Mouse (Mus musculus) MEL (cell line): ENCODE results near the gene Ola1. TPM values are rescaled to one million over a fixed set of nuclear protein-coding genes. Genes with fewer than 3 reads are reported as not detected.

ENCODE experiments used
- DNase-seq: peaks from one replicate; pipeline ENCODE4 v3.0.0; 2011; ENCODE audit warnings: low read depth, low spot score
- H3K27ac ChIP-seq: 2 replicates; pipeline ENCODE4 v1.5.1; 2012; ENCODE audit warnings: low read depth, mild to moderate bottlenecking, control low read depth, low read length, moderate library complexity; ENCODE audit not compliant: control insufficient read depth
- H3K27me3 ChIP-seq, 2 experiments: fragments of 150-350 bp in 1 of 2; sonication (generic) in 1 of 2; 2 replicates each; pipeline ENCODE4 v1.6.1; 2012; ENCODE audit warnings: low read length in 2 of 2, mild to moderate bottlenecking in 2 of 2, improper control_type of control experiment in 1 of 2, moderate library complexity in 1 of 2; ENCODE audit not compliant: insufficient read depth in 2 of 2, control insufficient read depth in 1 of 2
- H3K36me3 ChIP-seq, 2 experiments: 2 replicates each; pipeline ENCODE4 v1.6.1; 2012 to 2014; ENCODE audit warnings: low read length in 2 of 2, improper control_type of control experiment in 1 of 2, inconsistent platforms in 1 of 2, mild to moderate bottlenecking in 1 of 2; ENCODE audit not compliant: insufficient read depth in 2 of 2, control insufficient read depth in 1 of 2
- H3K4me1 ChIP-seq, 2 experiments: fragments of 150-350 bp in 1 of 2; sonication (generic) in 1 of 2; 2 replicates each; pipeline ENCODE4 v1.6.1; 2012; ENCODE audit warnings: low read length in 2 of 2, improper control_type of control experiment in 1 of 2, mild to moderate bottlenecking in 1 of 2; ENCODE audit not compliant: insufficient read depth in 2 of 2, control insufficient read depth in 1 of 2
- H3K4me3 ChIP-seq, 2 experiments: fragments of 150-350 bp in 1 of 2; sonication (generic) in 1 of 2; 2 replicates each; pipeline ENCODE4 v1.5.1; 2012; ENCODE audit warnings: low read depth in 2 of 2, low read length in 2 of 2, mild to moderate bottlenecking in 2 of 2, moderate library complexity in 2 of 2, control low read depth in 1 of 2, improper control_type of control experiment in 1 of 2; ENCODE audit not compliant: control insufficient read depth in 1 of 2, insufficient read depth in 1 of 2
- H3K79me2 ChIP-seq: 2 replicates; pipeline ENCODE4 v1.6.1; 2012; ENCODE audit warnings: mild to moderate bottlenecking, low read length, moderate library complexity; ENCODE audit not compliant: control insufficient read depth, poor library complexity, insufficient read depth
- H3K9ac ChIP-seq: 2 replicates; pipeline ENCODE4 v1.6.1; 2012; ENCODE audit warnings: low read depth, mild to moderate bottlenecking, control low read depth, low read length, moderate library complexity; ENCODE audit not compliant: control insufficient read depth, poor library complexity, severe bottlenecking
- H3K9me3 ChIP-seq: fragments of 150-350 bp; sonication (generic); replicated peaks from 2 replicates; pipeline ENCODE4 v1.6.1; 2012; ENCODE audit warnings: mild to moderate bottlenecking, low read length, improper control_type of control experiment, moderate library complexity; ENCODE audit not compliant: insufficient read depth
- CTCF ChIP-seq, 3 experiments: IDR thresholded peaks in 2 of 3; conservative IDR thresholded peaks in 1 of 3; 2 replicates each; pipeline ENCODE4 v1.5.1; 2011 to 2012; ENCODE audit warnings: low read length in 3 of 3, low read depth in 2 of 3, mild to moderate bottlenecking in 2 of 3, improper control_type of control experiment in 1 of 3, inconsistent platforms in 1 of 3, mixed read lengths in 1 of 3, moderate library complexity in 1 of 3; ENCODE audit not compliant: control insufficient read depth in 1 of 3, insufficient read depth in 1 of 3, poor library complexity in 1 of 3, severe bottlenecking in 1 of 3
- E2F4 ChIP-seq: IDR thresholded peaks from 2 replicates; pipeline ENCODE4 v1.6.1; 2011; ENCODE audit warnings: low read depth, low read length, improper control_type of control experiment, borderline replicate concordance
- ELF1 ChIP-seq: IDR thresholded peaks from 2 replicates; pipeline ENCODE4 v1.6.1; 2014; ENCODE audit warnings: low read depth, mild to moderate bottlenecking, inconsistent platforms, low read length, improper control_type of control experiment, moderate library complexity
- EP300 ChIP-seq, 2 experiments: IDR thresholded peaks; 2 replicates each; pipeline ENCODE4 v1.6.1; 2011; ENCODE audit warnings: improper control_type of control experiment in 2 of 2, low read length in 2 of 2, low read depth in 1 of 2, mild to moderate bottlenecking in 1 of 2
- GABPA ChIP-seq: IDR thresholded peaks from 2 replicates; pipeline ENCODE4 v1.6.1; 2012; ENCODE audit warnings: low read depth, mild to moderate bottlenecking, inconsistent platforms, low read length, improper control_type of control experiment, moderate library complexity
- GATA1 ChIP-seq: IDR thresholded peaks from 2 replicates; pipeline ENCODE4 v1.6.1; 2011; ENCODE audit warnings: low read depth, low read length, improper control_type of control experiment
- HCFC1 ChIP-seq: IDR thresholded peaks from 2 replicates; pipeline ENCODE4 v1.6.1; 2012; ENCODE audit warnings: low read depth, mild to moderate bottlenecking, inconsistent platforms, low read length, improper control_type of control experiment, moderate library complexity
- MAX ChIP-seq: IDR thresholded peaks from 2 replicates; pipeline ENCODE4 v1.6.1; 2011; ENCODE audit warnings: low read length, improper control_type of control experiment
- MAZ ChIP-seq: IDR thresholded peaks from 2 replicates; pipeline ENCODE4 v1.6.1; 2012; ENCODE audit warnings: low read depth, mild to moderate bottlenecking, inconsistent platforms, low read length, improper control_type of control experiment
- MEF2A ChIP-seq: IDR thresholded peaks from 2 replicates; pipeline ENCODE4 v1.6.1; 2014; ENCODE audit warnings: low read depth, mild to moderate bottlenecking, inconsistent platforms, low read length, improper control_type of control experiment; ENCODE audit not compliant: poor library complexity, insufficient replicate concordance, severe bottlenecking; ENCODE audit errors: extremely low read depth
- MYB ChIP-seq: IDR thresholded peaks from 2 replicates; pipeline ENCODE4 v1.6.1; 2011; ENCODE audit warnings: mild to moderate bottlenecking, low read depth, low read length, improper control_type of control experiment
- POLR2AphosphoS2 ChIP-seq: IDR thresholded peaks from 2 replicates; pipeline ENCODE4 v1.6.1; 2011; ENCODE audit warnings: low read length, improper control_type of control experiment
- POLR2AphosphoS5 ChIP-seq: IDR thresholded peaks from 2 replicates; pipeline ENCODE4 v1.6.1; 2012; ENCODE audit warnings: low read depth, borderline replicate concordance, mild to moderate bottlenecking, inconsistent platforms, low read length, moderate library complexity, mixed read lengths
- RAD21 ChIP-seq: IDR thresholded peaks from 2 replicates; pipeline ENCODE4 v1.6.1; 2011; ENCODE audit warnings: mild to moderate bottlenecking, low read depth, low read length, improper control_type of control experiment
- SMC3 ChIP-seq: IDR thresholded peaks from 2 replicates; pipeline ENCODE4 v1.6.1; 2011; ENCODE audit warnings: low read depth, low read length, improper control_type of control experiment
- TAL1 ChIP-seq: IDR thresholded peaks from 2 replicates; pipeline ENCODE4 v1.6.1; 2012; ENCODE audit warnings: mild to moderate bottlenecking, inconsistent platforms, low read length, moderate library complexity, mixed read lengths
- TBP ChIP-seq: IDR thresholded peaks from 2 replicates; pipeline ENCODE4 v1.8.0; 2011; ENCODE audit warnings: low read depth, low read length, improper control_type of control experiment
- TCF12 ChIP-seq: IDR thresholded peaks from 2 replicates; pipeline ENCODE4 v1.6.1; 2014; ENCODE audit warnings: low read depth, mild to moderate bottlenecking, inconsistent platforms, low read length, improper control_type of control experiment, moderate library complexity
- USF1 ChIP-seq: IDR thresholded peaks from 2 replicates; pipeline ENCODE4 v1.6.1; 2014; ENCODE audit warnings: low read depth, mild to moderate bottlenecking, inconsistent platforms, low read length, improper control_type of control experiment, moderate library complexity
- ZKSCAN1 ChIP-seq: IDR thresholded peaks from 2 replicates; pipeline ENCODE4 v1.6.1; 2012; ENCODE audit warnings: low read depth, mild to moderate bottlenecking, inconsistent platforms, low read length, improper control_type of control experiment, moderate library complexity
- ZMIZ1 ChIP-seq: IDR thresholded peaks from 2 replicates; pipeline ENCODE4 v1.6.1; 2012; ENCODE audit warnings: low read depth, mild to moderate bottlenecking, inconsistent platforms, low read length, improper control_type of control experiment, moderate library complexity
- ZNF384 ChIP-seq: IDR thresholded peaks from 2 replicates; pipeline ENCODE4 v1.6.1; 2012; ENCODE audit warnings: low read depth, mild to moderate bottlenecking, inconsistent platforms, low read length, improper control_type of control experiment
- polyA plus RNA-seq, 2 experiments: library from polyadenylated mRNA; stranded (reverse) in 1 of 2; unstranded in 1 of 2; fragments of >175 nt in 1 of 2; fragments of >200 nt in 1 of 2; gene quantifications; 2 replicates each; pipeline versions ENCODE4 v1.2.1 to v1.2.4; 2012; ENCODE audit warnings: low replicate concordance in 2 of 2, low read depth in 1 of 2; ENCODE audit not compliant: insufficient read length in 2 of 2, insufficient read depth in 1 of 2, missing spikeins in 1 of 2
- total RNA-seq: library from RNA; depleted of rRNA; stranded (reverse); fragments of 300-350 nt; gene quantifications from 2 replicates; pipeline ENCODE4 v1.2.3, GENCODE M21; 2012

The Ola1 gene
- total and polyA plus RNA-seq, 3 experiments, result 69.7 to 86.0 TPM; not detected in 1

DNA sequence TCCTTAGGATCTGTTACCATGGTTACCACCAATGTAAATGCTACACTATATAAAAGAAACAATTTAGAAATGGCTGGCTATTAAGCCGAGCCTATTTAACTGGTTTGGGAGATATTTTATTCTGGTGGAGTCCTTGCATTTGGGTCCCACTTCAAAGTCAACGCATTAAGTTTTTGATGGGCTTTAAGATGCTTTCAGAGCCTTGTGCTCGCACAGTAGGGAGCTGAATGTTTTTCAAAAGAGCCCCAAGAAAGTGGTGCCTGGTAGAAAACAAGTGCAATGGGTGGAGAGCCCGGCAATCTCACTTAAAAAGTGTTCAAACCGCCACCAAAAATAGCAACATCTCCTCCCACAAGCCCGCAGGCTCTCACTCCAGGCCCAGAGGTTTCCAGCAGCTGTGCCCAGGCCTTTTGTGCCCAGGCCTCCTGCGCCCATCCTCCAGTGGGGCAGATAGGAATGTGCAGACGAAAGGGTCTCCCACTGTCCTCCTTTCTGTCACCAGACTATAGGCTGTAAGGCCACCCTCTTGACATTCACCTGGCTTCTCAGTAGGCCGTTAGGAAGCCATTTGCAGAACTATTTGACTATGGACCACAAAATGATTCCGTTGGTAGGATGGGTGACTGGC is 148.2 kb downstream of the Ola1 start:
- Histone ChIP-seq H3K36me3 (peaks cover 0 to 4% of the 10 kb centered on the region in 2 experiments; a peak in 2 of 4 replicates), H3K27me3 (no peaks in the 10 kb centered on the region), H3K4me3 (no peak overlapping the region), H3K79me2 (no peaks in the 10 kb centered on the region), H3K9me3 (no peaks in the 10 kb centered on the region), H3K9ac (no peak overlapping the region), H3K4me1 (peaks cover 5 to 15% of the 10 kb centered on the region in 2 experiments), H3K27ac (no peak overlapping the region)
- no peak for DNase-seq
- TF ChIP-seq ZNF384, result no peak
- no peak for TF ChIP-seq ELF1
- no peak for TF ChIP-seq POLR2AphosphoS5
- no peak for TF ChIP-seq HCFC1
- TF ChIP-seq TBP, result no peak
- no peak for TF ChIP-seq MAZ
- no peak for TF ChIP-seq TAL1
- no peak for TF ChIP-seq SMC3
- no peak for TF ChIP-seq GABPA
- TF ChIP-seq MAX, result no peak
- TF ChIP-seq MEF2A, result no peak
- TF ChIP-seq EP300 (IDR thresholded peaks at IDR 0.05; ENCODE audit: low read depth in 1 of 2, low read length in 2 of 2), result no peak
- TF ChIP-seq E2F4, result no peak
- TF ChIP-seq MYB, result no peak
- no peak for TF ChIP-seq POLR2AphosphoS2
- no peak for TF ChIP-seq USF1
- TF ChIP-seq ZMIZ1, result no peak
- TF ChIP-seq TCF12, result no peak
- no peak for TF ChIP-seq CTCF (IDR thresholded peaks at IDR 0.05 in 2 of 3, conservative IDR thresholded peaks at IDR 0.05 in 1 of 3; ENCODE audit: control insufficient read depth in 1 of 3, insufficient read depth in 1 of 3, low read depth in 2 of 3, low read length in 3 of 3, poor library complexity in 1 of 3, severe bottlenecking in 1 of 3)
- no peak for TF ChIP-seq ZKSCAN1

GRCm38 (mm10) chr2:73069223-73069825 is 149.4 kb downstream of the Ola1 start:
- Histone ChIP-seq H3K27ac (no peak overlapping the region), H3K9ac (no peak overlapping the region), H3K36me3 (peaks cover 0 to 4% of the 10 kb centered on the region in 2 experiments; a peak in 2 of 4 replicates), H3K4me1 (peaks cover 5 to 15% of the 10 kb centered on the region in 2 experiments), H3K79me2 (no peaks in the 10 kb centered on the region), H3K27me3 (no peaks in the 10 kb centered on the region), H3K4me3 (no peak overlapping the region), H3K9me3 (no peaks in the 10 kb centered on the region)
- TF ChIP-seq RAD21 (no peak), GATA1 (0 out of 2 replicates have a peak, but pooled peaks have one; percentile 13), ZNF384 (peak; percentile 82; the same call in 1 of the 2 replicates)
- DNase-seq, result peak; percentile 41
